Mouse (Mus musculus): ENCODE results near the gene Ddc. TPM values are rescaled to one million over a fixed set of nuclear protein-coding genes. Genes with fewer than 3 reads are reported as not detected.
A peak's percentile ranks its signal among the peaks of the same experiment; 100 is the strongest.

Ddc gene
- polyA plus RNA-seq, 1 experiment from 2014 or later: 19.2 TPM

- WGBS: 58% methylated on average over 12 of the region's 12 CpGs
- H3K27ac ChIP-seq (ENCODE audit: low read depth, low read length): no peak overlapping the region
- no peak overlapping the region for H3K4me3 ChIP-seq (ENCODE audit: low read depth, low read length)
- H3K27me3 ChIP-seq (replicated peaks; ENCODE audit: control insufficient read depth, insufficient read depth, low read length): no peaks in the 10 kb centered on the region
- TF ChIP-seq CTCF (IDR thresholded peaks at IDR 0.05; ENCODE audit: low read depth): no peak
- H3K9me3 ChIP-seq (ENCODE audit: control insufficient read depth): no peaks in the 10 kb centered on the region
- H3K9ac ChIP-seq (ENCODE audit: low read depth, low read length): no peak overlapping the region
- ATAC-seq: no peak
- no peaks in the 10 kb centered on the region; the same call in 1 of the 2 replicates for H3K36me3 ChIP-seq (ENCODE audit: control insufficient read depth, insufficient read depth)
- no peak overlapping the region for H3K4me2 ChIP-seq (replicated peaks; ENCODE audit: low read depth)
- H3K4me1 ChIP-seq (replicated peaks; ENCODE audit: control insufficient read depth, insufficient read depth, low read length): peaks cover 7% of the 10 kb centered on the region; the same call in 1 of the 2 replicates
These were observed 73.7 kb downstream of the Ddc start for GRCm38 (mm10) chr11:11823980-11824911.

GRCm38 (mm10) chr11:11822181-11823095 is 75.5 kb downstream of the Ddc start:
- 45% methylated on average over 20 of the region's 20 CpGs for WGBS
- H3K27ac ChIP-seq (ENCODE audit: low read depth, low read length): peak overlapping the region; percentile 68
- ATAC-seq: no peak
- H3K4me1 ChIP-seq (replicated peaks; ENCODE audit: control insufficient read depth, insufficient read depth, low read length): peaks cover 3% of the 10 kb centered on the region; the same call in 1 of the 2 replicates
- no peaks in the 10 kb centered on the region for H3K9me3 ChIP-seq (ENCODE audit: control insufficient read depth)
- no peak overlapping the region for H3K4me2 ChIP-seq (replicated peaks; ENCODE audit: low read depth)
- H3K9ac ChIP-seq (ENCODE audit: low read depth, low read length): no peak overlapping the region
- no peak for TF ChIP-seq CTCF (IDR thresholded peaks at IDR 0.05; ENCODE audit: low read depth)
- H3K4me3 ChIP-seq (ENCODE audit: low read depth, low read length): no peak overlapping the region
- no peaks in the 10 kb centered on the region; the same call in 1 of the 2 replicates for H3K36me3 ChIP-seq (ENCODE audit: control insufficient read depth, insufficient read depth)
- no peaks in the 10 kb centered on the region for H3K27me3 ChIP-seq (replicated peaks; ENCODE audit: control insufficient read depth, insufficient read depth, low read length)

GRCm38 (mm10) chr11:11821387-11821975 is 76.5 kb downstream of the Ddc start:
- no peak for TF ChIP-seq CTCF (IDR thresholded peaks at IDR 0.05; ENCODE audit: low read depth)
- Histone ChIP-seq H3K27ac (ENCODE audit: low read depth, low read length) (peak overlapping the region; percentile 68; the same call in 1 of the 2 replicates), H3K4me1 (replicated peaks; ENCODE audit: control insufficient read depth, insufficient read depth, low read length) (peaks cover 3% of the 10 kb centered on the region; the same call in 1 of the 2 replicates), H3K27me3 (replicated peaks; ENCODE audit: control insufficient read depth, insufficient read depth, low read length) (no peaks in the 10 kb centered on the region), H3K9ac (ENCODE audit: low read depth, low read length) (no peak overlapping the region), H3K9me3 (ENCODE audit: control insufficient read depth) (no peaks in the 10 kb centered on the region), H3K4me2 (replicated peaks; ENCODE audit: low read depth) (no peak overlapping the region), H3K36me3 (ENCODE audit: control insufficient read depth, insufficient read depth) (no peaks in the 10 kb centered on the region; the same call in 1 of the 2 replicates), H3K4me3 (ENCODE audit: low read depth, low read length) (no peak overlapping the region)
- 42% methylated on average over 16 of the region's 16 CpGs for WGBS
- no peak for ATAC-seq

GRCm38 (mm10) chr11:11820737-11821136 is 77.2 kb downstream of the Ddc start:
- Histone ChIP-seq H3K36me3 (ENCODE audit: control insufficient read depth, insufficient read depth) (no peaks in the 10 kb centered on the region; the same call in 1 of the 2 replicates), H3K4me2 (replicated peaks; ENCODE audit: low read depth) (no peak overlapping the region), H3K4me1 (replicated peaks; ENCODE audit: control insufficient read depth, insufficient read depth, low read length) (peaks cover 3% of the 10 kb centered on the region; the same call in 1 of the 2 replicates), H3K9ac (ENCODE audit: low read depth, low read length) (no peak overlapping the region), H3K9me3 (ENCODE audit: control insufficient read depth) (no peaks in the 10 kb centered on the region), H3K27ac (ENCODE audit: low read depth, low read length) (no peak overlapping the region; the same call in 1 of the 2 replicates), H3K4me3 (ENCODE audit: low read depth, low read length) (no peak overlapping the region), H3K27me3 (replicated peaks; ENCODE audit: control insufficient read depth, insufficient read depth, low read length) (no peaks in the 10 kb centered on the region)
- 60% methylated on average over 3 of the region's 3 CpGs for WGBS
- no peak for ATAC-seq
- TF ChIP-seq CTCF (IDR thresholded peaks at IDR 0.05; ENCODE audit: low read depth): no peak

- peaks cover 3% of the 10 kb centered on the region; the same call in 1 of the 2 replicates for H3K4me1 ChIP-seq (replicated peaks; ENCODE audit: control insufficient read depth, insufficient read depth, low read length)
- no peaks in the 10 kb centered on the region; the same call in 1 of the 2 replicates for H3K36me3 ChIP-seq (ENCODE audit: control insufficient read depth, insufficient read depth)
- H3K9ac ChIP-seq (ENCODE audit: low read depth, low read length): no peak overlapping the region
- H3K27ac ChIP-seq (ENCODE audit: low read depth, low read length): no peak overlapping the region
- H3K4me2 ChIP-seq (replicated peaks; ENCODE audit: low read depth): no peak overlapping the region
- no peaks in the 10 kb centered on the region for H3K9me3 ChIP-seq (ENCODE audit: control insufficient read depth)
- peak; percentile 98 for TF ChIP-seq CTCF (IDR thresholded peaks at IDR 0.05; ENCODE audit: low read depth)
- WGBS: 6% methylated on average over 2 of the region's 2 CpGs
- no peak overlapping the region for H3K4me3 ChIP-seq (ENCODE audit: low read depth, low read length)
- peak; percentile 69 for ATAC-seq
- H3K27me3 ChIP-seq (replicated peaks; ENCODE audit: control insufficient read depth, insufficient read depth, low read length): no peaks in the 10 kb centered on the region
These were observed 77.7 kb downstream of the Ddc start for GRCm38 (mm10) chr11:11820251-11820650.
